Comparison of ENCODE assay signal across 15 mouse cellular contexts in the genomic region with DNA sequence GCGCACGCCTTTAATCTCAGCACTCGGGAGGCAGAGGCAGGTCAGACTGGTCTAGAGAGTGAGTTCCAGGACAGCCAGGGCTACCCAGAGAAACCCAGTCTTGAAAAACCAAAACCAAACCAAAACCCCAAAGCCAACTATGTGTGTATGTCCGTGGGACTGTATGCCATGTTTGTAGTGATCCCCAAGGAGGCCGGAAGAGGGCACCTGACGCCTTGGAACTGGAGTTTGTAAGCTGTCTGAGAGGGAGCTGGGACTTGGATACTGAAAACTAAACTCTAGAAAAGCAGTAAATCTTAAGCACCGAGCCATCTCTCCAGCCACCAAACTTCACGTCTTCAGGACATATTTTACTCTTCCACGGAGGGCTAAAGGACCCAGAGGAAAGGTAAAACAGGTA.
"Had no signal": no experiment of that assay in that cellular context is flagged by ENCODE, and none has a peak within 500 bp of the region (broad histone marks: within the 10 kb centered on the region; RNA-seq: fewer than 3 reads in every experiment).

No protein-coding gene starts in this region.

- H3K27ac ChIP-seq: neural tube, embryonic 15.5 days; stomach, embryonic 15.5 days; stomach, postnatal 0 days had no signal

- H3K4me2 ChIP-seq: neural tube, embryonic 15.5 days; stomach, embryonic 15.5 days had no signal

- H3K9me3 ChIP-seq: neural tube, embryonic 15.5 days; stomach, embryonic 15.5 days had no signal

- H3K4me1 ChIP-seq: stomach, embryonic 15.5 days had no signal

- DNase-seq: retina, postnatal 1 day; right cerebral cortex, adult 18-20 months; right cerebral cortex, postnatal 14 days; right cerebral cortex, postnatal 25 days; right cerebral cortex, postnatal 4 days; spleen, adult 18-20 months; thymus, adult 18-20 months; thymus, adult 2 months; thymus, postnatal 14 days; thymus, postnatal 25 days; thymus, postnatal 36 days; thymus, postnatal 4 days had no signal

- H3K9ac ChIP-seq: neural tube, embryonic 15.5 days; stomach, embryonic 15.5 days had no signal

- H3K27me3 ChIP-seq: stomach, embryonic 15.5 days had no signal

- H3K4me3 ChIP-seq: neural tube, embryonic 15.5 days; stomach, embryonic 15.5 days had no signal

- H3K36me3 ChIP-seq: neural tube, embryonic 15.5 days; stomach, embryonic 15.5 days had no signal
